Mouse (Mus musculus) adrenal gland, adult 8-10 months (tissue): ENCODE results near the gene B3gnt6. TPM values are rescaled to one million over a fixed set of nuclear protein-coding genes. Genes with fewer than 3 reads are reported as not detected.

Experiments
- DNase-seq: peaks from one replicate; pipeline ENCODE4 v3.0.0; 2022
- total RNA-seq, 4 experiments: library from RNA; stranded (reverse); gene quantifications; 2 replicates each; pipeline ENCODE4 v1.2.4; 2022

B3gnt6 gene
- total RNA-seq, 4 experiments from 2014 or later = 0.37 to 12.5 (median 6.0) TPM; not detected in 1

- DNase-seq = no peak
Observed at GRCm38 (mm10) chr7:98177071-98177485, 22.2 kb downstream of the B3gnt6 start.

- DNase-seq = no peak
Observed at GRCm38 (mm10) chr7:98176322-98177070, 22.8 kb downstream of the B3gnt6 start.

GRCm38 (mm10) chr7:98174883-98175755 lies 24.2 kb downstream of the B3gnt6 start:
- no peak for DNase-seq

GRCm38 (mm10) chr7:98173408-98173807 lies 25.9 kb downstream of the B3gnt6 start:
- DNase-seq = no peak

GRCm38 (mm10) chr7:98172661-98173060 lies 26.6 kb downstream of the B3gnt6 start:
- no peak for DNase-seq

GRCm38 (mm10) chr7:98171141-98172073 lies 27.9 kb downstream of the B3gnt6 start:
- no peak for DNase-seq

- no peak for DNase-seq
Observed at GRCm38 (mm10) chr7:98164999-98165528, 34.2 kb downstream of the B3gnt6 start.

- DNase-seq = no peak
Observed at GRCm38 (mm10) chr7:98164382-98164998, 34.8 kb downstream of the B3gnt6 start.

- DNase-seq = no peak
Observed at GRCm38 (mm10) chr7:98163700-98164099, 35.6 kb downstream of the B3gnt6 start.

GRCm38 (mm10) chr7:98162239-98162638 lies 37.0 kb downstream of the B3gnt6 start:
- DNase-seq = no peak

GRCm38 (mm10) chr7:98160041-98160740 lies 39.1 kb downstream of the B3gnt6 start:
- no peak for DNase-seq

- no peak for DNase-seq
Observed at GRCm38 (mm10) chr7:98158481-98158880, 40.8 kb downstream of the B3gnt6 start.

GRCm38 (mm10) chr7:98157636-98158332 lies 41.5 kb downstream of the B3gnt6 start:
- DNase-seq = no peak

- DNase-seq = no peak
Observed at GRCm38 (mm10) chr7:98156280-98156665, 43.0 kb downstream of the B3gnt6 start.

- DNase-seq = no peak
Observed at GRCm38 (mm10) chr7:98155546-98156279, 43.6 kb downstream of the B3gnt6 start.

GRCm38 (mm10) chr7:98153892-98154291 lies 45.4 kb downstream of the B3gnt6 start:
- DNase-seq = no peak

GRCm38 (mm10) chr7:98153345-98153744 lies 45.9 kb downstream of the B3gnt6 start:
- no peak for DNase-seq

- DNase-seq = no peak
Observed at GRCm38 (mm10) chr7:98152400-98152799, 46.9 kb downstream of the B3gnt6 start.

- DNase-seq = no peak
Observed at GRCm38 (mm10) chr7:98150525-98150924, 48.8 kb downstream of the B3gnt6 start.

GRCm38 (mm10) chr7:98149802-98150201 lies 49.5 kb downstream of the B3gnt6 start:
- DNase-seq = no peak
